Mouse (Mus musculus) erythroblast, embryonic 14.5 days (primary cell): ENCODE measurements around the gene Rspo4.

ENCODE experiments used
- GATA1 ChIP-seq: IDR thresholded peaks from 2 replicates; pipeline ENCODE4 v1.6.1; 2012; ENCODE audit warnings: low read length, inconsistent platforms, mixed read lengths
- TAL1 ChIP-seq: IDR thresholded peaks from 3 replicates; pipeline ENCODE4 v1.6.1; 2012; ENCODE audit warnings: low read length, inconsistent platforms, mixed read lengths

DNA sequence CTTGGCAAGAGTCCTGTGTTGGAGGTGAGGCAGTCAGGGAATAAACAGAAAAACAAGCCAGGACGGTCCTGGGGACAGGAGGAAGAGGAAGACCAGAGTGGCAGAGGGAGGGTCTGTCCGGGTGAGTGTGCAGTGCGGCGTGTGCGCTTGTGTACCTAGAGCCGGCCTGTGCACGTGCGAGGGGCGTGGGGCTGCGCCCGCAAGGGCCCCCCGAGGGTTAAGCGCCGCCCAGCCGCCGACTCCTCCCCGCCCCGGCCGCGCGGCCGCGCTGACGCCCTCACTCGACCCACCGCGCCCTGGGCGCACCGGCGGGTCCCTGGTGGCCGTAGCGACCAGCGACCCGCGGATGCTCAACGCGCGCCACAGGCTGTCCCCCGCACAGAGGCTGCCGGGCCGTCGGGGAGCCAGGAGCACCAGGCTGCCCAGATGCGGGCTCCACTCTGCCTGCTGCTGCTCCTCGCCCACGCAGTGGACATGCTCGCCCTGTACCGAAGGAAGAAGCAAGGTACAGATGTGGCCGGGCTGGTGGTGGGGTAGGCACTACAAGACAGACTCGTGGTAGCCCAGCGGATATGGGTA lies at the start of gene Rspo4:
- TF ChIP-seq TAL1 (no peak), GATA1 (no peak)
